Mouse (Mus musculus) brain, adult 2 months (tissue): ENCODE measurements around the gene Stambpl1.

ENCODE experiments used
- DNase-seq: peaks from one replicate; pipeline ENCODE4 v3.0.0; 2011; ENCODE audit warnings: low read depth, low spot score

Stambpl1 gene

DNA sequence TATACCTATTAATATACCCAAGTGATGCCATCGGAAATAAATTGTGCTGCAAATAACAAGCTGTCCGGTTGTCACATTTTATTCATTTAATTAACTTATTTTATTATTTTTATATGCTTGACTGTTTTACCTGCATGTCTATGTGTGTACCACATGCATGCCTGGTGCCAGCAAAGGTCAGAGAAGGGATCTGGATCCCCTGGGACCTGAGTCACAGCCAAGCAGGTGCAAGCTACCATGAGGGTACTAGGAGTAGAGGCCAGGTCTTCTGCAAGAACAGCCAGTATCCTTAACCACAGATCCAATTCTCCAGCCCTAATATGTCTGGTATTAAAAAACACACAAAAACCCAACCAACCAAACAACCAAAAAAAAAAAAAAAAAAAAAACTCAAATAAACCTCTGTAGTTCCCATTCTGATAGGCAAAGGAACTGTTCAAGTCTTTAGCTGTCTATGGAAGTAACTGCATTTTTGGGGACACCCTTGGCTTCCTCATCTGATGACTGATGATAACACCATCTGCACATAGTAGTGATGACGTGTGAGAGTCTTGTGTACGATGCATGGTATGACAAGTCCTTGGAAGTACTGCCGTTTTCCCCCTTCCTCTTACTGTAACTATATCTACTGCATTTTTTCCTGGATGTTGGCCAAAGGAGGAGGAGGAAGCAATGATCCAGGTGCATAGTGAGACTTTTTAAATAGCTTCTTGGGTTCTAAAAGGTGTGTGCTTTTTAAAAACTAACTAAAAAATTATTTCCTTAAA is 48.4 kb downstream of the Stambpl1 start:
- DNase-seq = no peak

DNA sequence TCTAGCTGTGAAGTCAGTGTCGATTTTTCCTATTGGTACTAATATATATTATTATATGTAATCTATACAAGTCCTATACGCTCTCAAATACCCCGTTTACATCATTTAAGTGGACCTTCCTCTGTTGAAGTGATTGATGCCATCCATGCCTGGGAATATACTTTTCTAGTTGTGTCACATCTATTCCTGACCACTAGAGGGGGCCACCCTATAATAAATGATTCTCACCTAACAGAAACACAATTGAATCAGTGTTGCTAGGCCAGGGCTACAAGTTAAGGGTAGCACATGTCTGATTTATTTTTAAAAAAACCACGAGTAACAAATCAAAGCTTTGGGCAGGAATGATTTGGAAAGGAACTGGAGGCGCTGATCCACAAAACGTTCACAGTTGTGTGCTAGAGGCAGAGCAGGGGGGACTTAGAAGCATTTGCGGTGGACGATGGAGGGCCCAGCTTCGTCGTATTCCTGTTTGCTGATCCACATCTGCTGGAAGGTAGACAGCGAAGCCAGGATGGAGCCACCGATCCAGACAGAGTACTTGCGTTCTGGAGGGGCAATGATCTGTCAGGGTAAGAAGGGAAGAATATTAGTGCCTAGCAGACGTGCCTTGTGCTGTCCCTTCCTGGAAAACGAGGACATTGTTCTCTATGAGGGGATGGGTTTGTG is 49.4 kb downstream of the Stambpl1 start:
- DNase-seq = peak; percentile 27

DNA sequence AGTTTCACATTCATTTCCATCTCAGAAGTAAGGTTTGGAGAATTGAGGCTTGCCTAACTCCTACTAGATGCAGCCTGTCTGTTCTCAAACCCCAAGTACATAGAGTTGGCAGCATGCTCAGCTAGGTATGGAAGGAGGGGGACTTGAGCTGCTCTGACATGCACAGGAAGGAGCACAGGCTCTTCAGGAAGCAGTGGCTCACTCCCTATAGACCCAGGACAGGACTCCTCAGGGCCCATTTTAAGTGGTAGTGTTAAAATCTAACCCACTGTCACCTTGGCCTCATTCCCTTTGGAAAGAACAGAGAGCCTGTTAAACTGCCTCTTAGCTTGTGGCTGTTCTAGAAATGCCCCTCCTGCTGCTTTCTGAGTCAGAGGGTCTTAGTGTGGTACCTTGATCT is 50.9 kb downstream of the Stambpl1 start:
- DNase-seq = no peak

DNA sequence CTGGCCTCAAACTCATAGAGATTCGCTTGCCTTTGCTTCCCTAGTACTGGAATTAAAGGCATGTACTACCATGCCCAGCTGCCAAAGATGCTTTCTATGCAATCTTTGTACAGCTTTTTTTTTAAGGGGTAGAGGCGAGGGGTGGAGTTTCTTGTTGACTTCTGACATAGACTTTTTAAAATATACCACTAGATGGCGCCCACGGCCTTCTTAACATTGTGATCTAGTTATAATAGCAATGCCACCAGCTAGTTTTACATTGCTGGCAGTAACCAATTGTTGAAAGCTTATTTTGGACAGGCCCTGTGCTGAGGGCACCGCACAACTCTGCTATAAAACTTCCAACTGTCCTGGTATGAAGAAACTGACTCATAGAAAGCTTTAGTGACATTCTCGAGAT is 52.0 kb downstream of the Stambpl1 start:
- peak; percentile 83 for DNase-seq

DNA sequence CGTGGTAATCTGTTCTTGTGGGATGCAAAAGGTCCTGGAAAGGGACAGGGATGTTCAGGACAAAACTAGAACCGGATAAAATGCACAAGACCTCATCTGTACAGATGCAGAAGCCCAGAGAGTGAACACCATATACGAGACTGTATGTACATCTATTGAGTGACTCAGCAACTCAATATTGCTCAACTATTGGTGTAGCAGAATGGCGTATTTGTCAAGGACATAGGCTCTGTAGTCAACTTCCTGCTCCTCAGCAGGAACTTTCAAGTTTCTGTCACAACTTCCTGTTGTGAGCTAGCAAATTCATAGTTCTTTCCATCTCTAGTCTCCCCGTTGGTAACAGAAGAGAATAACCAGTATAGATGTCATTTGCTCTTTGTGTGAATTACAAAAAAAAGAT is 56.5 kb downstream of the Stambpl1 start:
- no peak for DNase-seq

DNA sequence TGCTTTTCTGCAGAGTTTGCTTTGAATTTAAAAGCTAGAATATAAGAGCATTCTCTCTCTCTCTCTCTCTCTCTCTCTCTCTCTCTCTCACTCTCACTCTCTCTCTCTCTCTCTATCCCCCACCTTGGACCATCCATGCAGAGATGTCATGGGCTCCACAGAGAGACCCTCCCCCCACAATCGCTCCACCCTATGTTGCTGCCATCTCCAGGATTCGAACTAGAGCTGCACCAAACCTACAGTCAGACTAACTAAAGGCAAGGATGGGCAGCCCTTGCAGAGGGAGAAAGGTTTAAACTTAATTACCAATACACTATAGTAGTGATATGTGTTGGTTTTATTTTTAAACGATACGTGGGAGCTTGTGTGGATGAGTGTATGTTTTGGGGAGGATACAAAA is 58.6 kb downstream of the Stambpl1 start:
- no peak for DNase-seq

DNA sequence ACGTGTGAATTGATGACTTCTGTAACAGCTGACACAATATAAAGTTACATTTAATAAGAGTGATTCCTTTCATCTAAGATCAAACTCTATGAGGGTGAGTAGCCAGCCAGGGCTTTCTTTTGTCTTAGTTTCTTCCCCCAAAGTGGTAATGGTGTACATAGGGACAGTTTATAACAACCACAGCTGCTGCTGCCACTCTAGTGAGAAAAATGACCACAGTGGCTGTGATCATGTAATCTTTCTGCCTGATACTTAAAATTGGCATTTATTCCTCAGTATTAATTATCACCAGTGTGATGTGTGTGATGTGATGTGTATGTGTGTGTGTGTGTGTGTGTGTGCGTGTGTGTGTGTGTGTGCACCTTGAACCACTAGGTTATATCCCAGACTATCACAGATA is 59.9 kb downstream of the Stambpl1 start:
- no peak for DNase-seq

DNA sequence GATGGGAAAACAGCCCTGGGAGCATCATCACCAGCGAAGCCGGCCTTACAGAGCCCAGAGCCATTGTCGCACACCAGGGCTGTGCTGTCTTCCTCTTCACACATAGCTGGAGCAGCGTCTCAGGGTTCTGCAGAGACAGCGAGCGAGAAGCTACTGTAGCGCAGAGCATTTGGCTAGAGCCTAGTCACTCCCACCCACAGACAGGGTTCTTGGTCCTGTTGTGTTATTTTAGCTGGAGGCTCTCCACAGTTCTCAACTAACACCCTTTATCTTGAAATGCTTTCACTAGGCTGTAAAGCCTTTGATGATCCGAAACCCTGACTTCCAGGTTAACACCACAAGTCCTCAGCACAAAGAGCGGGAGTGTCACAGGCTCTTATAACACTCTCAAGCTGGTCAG is 60.4 kb downstream of the Stambpl1 start:
- peak; percentile 18 for DNase-seq

DNA sequence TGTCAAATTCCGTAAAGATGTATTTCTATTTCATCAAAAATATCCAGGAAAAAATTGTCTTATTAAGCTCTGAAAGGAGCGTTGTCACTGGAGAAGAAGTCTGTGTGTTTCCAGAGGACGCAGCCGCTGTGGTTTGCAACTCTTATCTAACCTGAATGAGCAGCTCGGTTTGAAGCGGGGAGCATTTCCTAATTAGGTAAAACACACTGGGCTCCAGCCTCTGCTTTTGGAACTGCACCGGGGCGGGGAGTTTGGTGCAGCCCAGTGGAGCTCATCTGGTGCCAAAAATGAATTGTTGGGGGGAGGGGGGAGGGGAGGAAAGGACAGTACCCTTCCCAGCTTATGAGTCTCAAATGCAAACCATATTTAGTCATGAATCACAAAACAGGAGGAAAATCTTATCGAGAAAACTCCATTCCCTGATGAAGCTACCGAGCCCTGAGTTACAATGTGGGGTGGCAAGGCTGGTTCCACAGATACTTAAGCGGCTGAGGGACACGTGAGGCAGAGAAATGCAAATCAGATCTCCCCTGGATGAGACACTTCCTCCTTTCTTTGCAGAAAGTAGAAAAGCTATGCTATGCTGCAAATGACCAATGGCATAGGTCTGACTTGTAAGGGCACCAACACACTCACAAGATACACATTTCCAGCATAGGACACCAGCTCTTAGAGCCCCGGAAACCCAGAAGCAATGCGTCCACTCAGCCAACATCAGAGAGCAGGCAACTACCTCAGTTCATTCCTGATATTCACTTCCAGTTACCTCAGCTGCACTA is 62.3 kb downstream of the Stambpl1 start:
- peak; percentile 24 for DNase-seq

DNA sequence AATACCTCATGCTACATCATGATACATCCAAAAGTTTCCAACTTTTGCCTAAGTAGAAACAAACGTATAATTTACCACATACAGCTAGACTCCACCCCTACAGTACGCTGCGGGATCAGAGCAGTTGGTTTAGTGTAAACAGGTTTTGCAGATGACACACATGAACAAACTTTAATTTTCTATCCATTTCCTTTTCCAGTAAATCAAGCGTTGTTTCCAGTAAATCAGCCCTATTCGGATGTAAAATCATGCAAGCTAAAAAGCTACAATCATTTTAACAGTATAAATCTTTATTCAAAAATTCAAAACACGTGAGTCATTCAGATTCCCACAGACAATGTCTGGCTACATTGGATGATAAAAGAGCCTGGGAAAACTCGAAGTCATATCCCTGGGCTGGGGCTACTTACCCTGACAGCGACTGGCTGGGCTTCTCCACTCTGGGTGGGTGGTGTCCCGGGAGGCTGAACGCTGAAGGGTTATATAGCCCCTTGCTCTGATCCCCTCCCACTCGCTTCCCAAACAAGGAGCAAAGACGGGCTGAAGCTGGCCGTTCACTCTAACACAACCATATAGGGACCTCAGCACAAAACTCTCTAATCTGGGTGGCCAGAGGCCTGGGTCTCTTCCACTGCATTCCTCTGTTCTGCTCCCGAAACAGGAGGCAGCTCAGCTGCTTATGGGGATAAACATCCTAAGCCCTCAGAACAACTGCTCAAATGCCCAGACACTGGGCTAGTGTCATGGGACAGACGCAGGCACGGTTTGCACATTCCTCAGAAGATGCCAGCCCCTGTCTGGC is 63.1 kb downstream of the Stambpl1 start, which contains the start of gene Acta2:
Acta2 (minus strand) TSS at position 711 of the 802 bp plus-strand sequence.
- DNase-seq = no peak

DNA sequence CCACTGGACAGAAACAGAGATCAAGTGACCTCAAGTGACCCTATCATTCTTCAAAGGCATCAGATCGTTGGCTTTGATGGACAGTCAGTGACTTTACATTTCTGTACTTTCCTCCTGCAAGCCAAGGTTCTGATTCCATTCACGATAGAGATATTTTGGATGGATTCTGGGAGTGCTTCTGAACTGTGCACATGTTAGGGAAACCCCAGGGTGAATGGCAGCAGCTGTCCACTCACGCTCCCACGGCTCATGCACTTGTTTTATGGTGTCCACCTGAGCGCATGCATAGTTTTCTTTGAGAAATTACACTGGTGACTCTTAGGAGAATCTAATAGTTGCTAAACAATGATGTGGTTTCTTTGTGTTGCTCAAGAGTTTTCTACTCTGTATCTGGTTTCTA is 64.1 kb downstream of the Stambpl1 start:
- DNase-seq = no peak

DNA sequence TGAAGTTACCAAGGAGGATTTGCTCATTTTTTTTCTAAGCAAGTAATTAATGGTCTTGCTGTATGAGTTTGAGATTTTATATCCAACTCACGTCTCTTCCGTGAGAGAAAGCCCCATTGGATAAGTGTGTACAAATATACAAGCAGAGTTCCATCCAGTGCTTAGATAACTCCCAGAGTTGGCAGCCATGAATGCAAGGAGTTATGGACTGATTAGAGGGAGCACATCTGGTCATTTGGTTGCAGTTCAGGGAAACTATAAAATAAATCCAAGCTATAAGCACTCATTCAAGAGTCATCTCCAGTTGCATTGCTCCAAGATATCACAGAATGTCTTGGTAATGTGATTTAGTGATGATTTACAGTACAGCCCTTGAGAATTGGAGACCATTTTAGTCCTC is 64.9 kb downstream of the Stambpl1 start:
- no peak for DNase-seq

DNA sequence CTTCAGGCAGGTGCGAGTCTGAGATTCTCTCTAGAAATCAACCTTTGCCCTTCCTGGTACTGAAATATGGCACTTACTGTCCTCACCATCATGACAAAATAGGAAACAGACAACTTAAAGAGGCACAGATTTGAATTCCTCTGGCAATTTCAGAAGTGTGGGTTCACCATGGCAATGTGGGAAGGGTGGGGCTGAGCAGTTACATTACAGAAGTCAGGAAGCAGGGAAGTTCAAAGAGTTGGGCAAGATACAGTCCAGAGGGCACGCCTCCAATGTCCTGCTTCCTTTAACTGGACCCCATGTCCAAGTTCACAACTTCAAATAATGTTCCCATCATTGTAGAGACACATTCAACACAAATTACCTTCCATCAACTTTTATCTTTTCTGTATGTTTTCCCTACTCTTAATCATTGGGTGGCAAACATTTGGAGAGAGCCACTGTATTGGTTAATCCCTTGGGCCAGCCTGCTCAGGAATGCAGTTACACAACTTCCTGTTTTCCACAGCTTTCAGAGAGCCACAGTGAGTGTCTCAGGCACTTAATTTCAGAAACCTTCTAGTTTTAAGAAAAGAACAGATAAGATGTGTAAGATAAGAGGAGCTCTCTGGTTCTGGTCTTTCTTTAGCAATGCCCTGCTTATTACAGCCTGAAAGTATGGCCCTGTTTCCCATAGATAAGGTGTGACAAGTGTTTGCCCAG is 70.4 kb downstream of the Stambpl1 start:
- DNase-seq = no peak

DNA sequence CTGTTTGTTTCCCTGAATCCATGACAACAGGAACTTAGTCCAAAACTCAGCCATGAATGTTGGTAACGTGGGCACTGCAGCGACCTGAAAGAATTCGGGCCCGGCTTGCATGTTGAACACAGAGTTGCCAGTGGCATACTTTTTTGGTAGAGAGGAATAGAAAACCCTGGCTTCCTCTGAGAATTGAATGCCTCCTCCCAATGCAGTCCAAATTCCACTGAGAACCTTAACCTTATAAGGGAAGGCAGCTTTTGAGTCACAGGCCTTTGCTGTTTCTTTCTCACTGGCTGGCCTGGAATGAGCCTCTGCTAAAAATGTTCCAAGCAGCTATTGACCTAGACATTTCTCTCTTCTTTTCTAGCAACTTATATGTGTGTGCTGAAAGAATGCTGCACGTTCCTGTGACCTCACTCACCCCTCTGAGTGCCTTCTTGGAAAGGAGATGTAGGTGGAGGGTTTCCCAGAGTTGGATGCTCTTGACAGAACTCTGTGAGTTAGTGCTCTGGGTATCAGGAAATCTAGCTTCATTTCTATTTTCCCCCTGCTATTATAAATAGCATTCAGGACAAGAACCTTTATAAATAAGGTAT is 73.7 kb downstream of the Stambpl1 start:
- DNase-seq = no peak

DNA sequence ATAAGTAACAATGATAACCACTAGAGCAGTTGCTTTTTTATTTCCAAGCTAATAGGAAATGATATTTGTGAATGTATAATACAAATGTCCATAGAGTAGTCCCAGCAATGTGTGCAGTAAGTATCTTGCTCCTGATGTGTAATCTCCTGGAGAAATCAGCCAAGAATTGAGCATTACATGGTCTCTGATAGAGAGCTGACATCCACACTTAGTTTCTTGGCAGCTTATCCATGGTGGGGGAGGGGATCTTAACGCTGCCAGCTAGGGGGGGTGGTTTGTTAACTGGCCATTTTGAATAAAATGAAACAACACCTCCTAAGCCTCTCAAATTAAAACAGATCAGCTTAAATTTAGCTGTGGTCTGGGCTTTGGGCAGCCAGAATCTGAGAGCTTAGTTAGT is 77.0 kb downstream of the Stambpl1 start:
- DNase-seq = no peak

DNA sequence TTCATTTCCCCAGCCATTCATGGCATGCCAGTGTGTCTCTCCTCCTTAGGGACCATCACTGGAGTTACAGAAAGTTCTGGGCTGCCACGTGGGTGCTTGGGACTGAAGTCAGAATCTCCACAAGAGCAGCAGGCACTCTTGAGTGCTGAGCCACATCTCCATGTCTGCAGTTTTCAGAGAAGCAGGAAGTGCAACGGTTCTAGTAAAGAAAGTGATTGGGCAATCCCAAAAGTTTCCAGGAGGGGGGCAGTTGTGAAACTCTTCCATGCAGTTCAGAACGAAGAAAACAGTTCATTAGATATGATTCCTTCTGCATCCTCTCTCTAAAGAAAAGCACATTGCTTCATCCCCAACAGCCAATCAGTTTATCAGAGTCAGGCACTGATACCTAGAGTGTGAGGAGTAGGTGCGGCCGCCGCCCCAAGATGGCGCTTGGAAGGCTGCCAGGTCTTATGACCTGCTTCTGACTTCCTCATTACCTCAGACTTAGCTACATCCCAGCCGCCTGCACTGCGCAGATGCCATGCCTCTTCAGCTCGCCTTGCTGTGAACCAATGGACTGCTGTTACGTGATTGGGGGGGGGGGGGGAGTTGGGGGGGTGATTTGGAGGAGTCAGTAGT is 78.2 kb downstream of the Stambpl1 start:
- DNase-seq = no peak

DNA sequence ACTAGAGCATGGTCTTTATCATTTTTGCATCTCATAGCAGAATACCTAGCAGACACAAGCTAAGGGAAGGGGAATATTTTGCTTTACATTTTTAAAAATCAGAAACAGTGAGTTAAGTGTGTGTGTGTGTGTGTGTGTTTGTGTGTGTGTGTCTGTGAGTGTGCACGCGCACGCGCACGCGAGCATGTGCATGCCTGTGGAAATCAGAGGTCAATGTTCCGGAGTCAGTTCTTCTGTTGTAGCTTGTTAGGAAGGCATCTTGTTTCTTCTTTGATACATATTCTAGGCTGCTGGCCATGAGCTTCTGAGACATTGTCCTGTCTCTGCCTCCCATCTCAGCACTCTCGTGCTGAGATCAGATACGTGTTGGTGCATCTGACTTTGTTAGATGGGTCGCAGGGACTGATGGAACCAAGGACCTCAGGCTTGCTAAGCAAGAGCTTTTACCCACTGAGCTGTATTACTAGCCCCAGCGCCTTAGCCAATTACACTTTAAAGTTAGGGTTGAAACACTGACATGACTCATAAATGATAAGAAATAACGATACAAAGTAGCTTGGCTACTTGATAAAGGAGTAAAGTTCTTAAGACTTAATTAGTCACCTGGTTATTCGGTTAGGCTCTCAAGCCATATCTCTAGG is 78.9 kb downstream of the Stambpl1 start:
- DNase-seq = no peak

DNA sequence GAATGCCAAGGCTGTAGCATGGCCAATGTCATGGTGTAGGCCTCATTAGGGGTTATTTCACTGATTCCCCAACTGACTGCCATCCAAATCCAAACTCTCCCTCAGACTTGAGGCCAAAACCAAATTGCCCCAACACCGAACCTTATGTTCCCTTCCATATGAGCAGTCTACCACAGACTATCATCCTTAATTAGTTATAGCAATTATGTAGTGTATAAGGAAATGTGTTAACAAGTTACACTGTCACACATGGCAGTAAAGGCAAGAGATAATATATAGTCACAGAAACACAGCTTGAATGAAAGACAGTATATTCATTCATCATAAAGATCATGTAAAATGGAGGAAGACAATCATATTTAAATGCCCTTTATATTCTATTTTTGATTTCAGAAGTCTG is 81.0 kb downstream of the Stambpl1 start:
- DNase-seq = no peak

DNA sequence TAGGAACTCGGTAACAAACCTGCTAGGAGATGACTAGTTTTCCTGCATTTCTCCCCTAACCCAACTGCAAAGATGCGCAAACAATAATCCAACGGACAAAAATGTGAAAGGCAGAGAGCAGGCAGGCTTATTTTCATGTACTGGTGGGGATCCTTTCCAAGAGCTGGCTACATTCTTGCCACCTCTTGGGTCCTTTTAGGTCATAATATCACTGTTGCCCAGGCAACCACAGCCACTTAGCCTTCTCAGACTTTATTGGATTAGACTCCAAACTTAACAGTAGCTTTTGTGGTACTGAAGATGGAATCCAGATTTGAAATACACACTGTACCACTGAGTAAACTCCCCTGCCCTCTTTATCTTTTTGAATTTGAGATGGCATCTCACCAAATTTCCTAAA is 86.0 kb downstream of the Stambpl1 start:
- no peak for DNase-seq

DNA sequence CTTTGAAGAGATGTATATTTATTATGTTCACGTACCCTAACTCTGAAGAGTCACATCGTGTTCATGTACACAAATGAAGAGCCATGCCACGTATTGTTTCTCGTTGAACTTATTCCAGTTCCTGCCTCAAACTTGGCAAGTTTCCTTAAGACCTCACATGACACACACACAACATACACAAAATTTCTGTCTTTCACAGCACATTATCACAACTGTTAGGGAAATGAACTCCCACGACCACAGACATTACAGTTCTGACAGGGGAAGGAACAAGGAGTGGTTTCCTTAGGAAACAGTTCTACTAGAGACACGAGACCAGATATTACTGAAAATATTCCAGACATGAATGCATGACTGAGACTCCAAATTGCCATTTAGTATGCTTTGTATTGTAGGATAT is 91.6 kb downstream of the Stambpl1 start:
- no peak for DNase-seq
